Mouse (Mus musculus) heart, embryonic 16.5 days (tissue): ENCODE data around the gene Arih2. TPM values are rescaled to one million over a fixed set of nuclear protein-coding genes. Genes with fewer than 3 reads are reported as not detected.

ENCODE experiments used
- ATAC-seq: fragments of 200-750 bp; cut with Nextera tagmentation; replicated peaks from 2 replicates; pipeline ENCODE4 v1.8.0; 2017; ENCODE audit warnings: moderate number of reproducible peaks; ENCODE audit not compliant: insufficient read depth, low FRiP score; ENCODE audit errors: extremely low read depth
- H3K27ac ChIP-seq: fragments of 300-500 bp; sonication (generic); 2 replicates; pipeline ENCODE4 v1.5.1; 2014; ENCODE audit warnings: mild to moderate bottlenecking, low read length, control low read depth, moderate library complexity
- H3K27me3 ChIP-seq: fragments of 300-500 bp; sonication (generic); 2 replicates; pipeline ENCODE4 v1.6.1; 2014; ENCODE audit warnings: low read length, mixed read lengths; ENCODE audit not compliant: control insufficient read depth, insufficient read depth
- H3K36me3 ChIP-seq: fragments of 300-500 bp; sonication (generic); 2 replicates; pipeline ENCODE4 v1.6.1; 2014; ENCODE audit not compliant: control insufficient read depth, insufficient read depth
- H3K4me1 ChIP-seq: fragments of 300-500 bp; sonication (generic); 2 replicates; pipeline ENCODE4 v1.6.1; 2014; ENCODE audit warnings: low read length, mixed read lengths; ENCODE audit not compliant: control insufficient read depth, insufficient read depth
- H3K4me2 ChIP-seq: fragments of 300-500 bp; sonication (generic); 2 replicates; pipeline ENCODE4 v1.6.1; 2014; ENCODE audit warnings: low read depth, mild to moderate bottlenecking, control low read depth, low read length
- H3K4me3 ChIP-seq: fragments of 300-500 bp; sonication (generic); 2 replicates; pipeline ENCODE4 v1.5.1; 2014; ENCODE audit warnings: mild to moderate bottlenecking, control low read depth, low read length
- H3K9ac ChIP-seq: fragments of 300-500 bp; sonication (generic); 2 replicates; pipeline ENCODE4 v1.6.1; 2014; ENCODE audit warnings: low read length, control low read depth
- H3K9me3 ChIP-seq: fragments of 300-500 bp; sonication (generic); replicated peaks from 2 replicates; pipeline ENCODE4 v1.6.1; 2016; ENCODE audit warnings: low read length; ENCODE audit not compliant: control insufficient read depth
- WGBS: fragments of 180-500 bp; shearing (Covaris S2); extraction: QIAGEN DNeasy Blood & Tissue Kit; methylation state at CpG from one replicate; pipeline ENCODE4 v1.1.7; 2014; 5-methylcytosine and 5-hydroxymethylcytosine counted together
- polyA plus RNA-seq: library from polyadenylated mRNA; unstranded; fragments of >200 nt; fragmentation: Nextera tagmentation; extraction: Ambion mirVana; gene quantifications from 2 replicates; pipeline ENCODE4 v1.2.1, GENCODE M21; 2015

Arih2 gene
- polyA plus RNA-seq, 1 experiment from 2014 or later, result 45.6 TPM

- Histone ChIP-seq H3K4me2 (no peak overlapping the region), H3K36me3 (peaks cover 34% of the 10 kb centered on the region), H3K27ac (no peak overlapping the region), H3K4me1 (peaks cover 19% of the 10 kb centered on the region), H3K9ac (no peak overlapping the region), H3K4me3 (no peak overlapping the region), H3K27me3 (no peaks in the 10 kb centered on the region), H3K9me3 (no peaks in the 10 kb centered on the region)
- no peak for ATAC-seq
- WGBS, result 73% methylated on average over 4 of the region's 4 CpGs
These were observed 47.2 kb downstream of the Arih2 start for GRCm38 (mm10) chr9:108601986-108602385.

- no peaks in the 10 kb centered on the region for H3K27me3 ChIP-seq
- no peaks in the 10 kb centered on the region for H3K9me3 ChIP-seq
- no peak overlapping the region for H3K9ac ChIP-seq
- peaks cover 20% of the 10 kb centered on the region for H3K4me1 ChIP-seq
- no peak overlapping the region for H3K27ac ChIP-seq
- H3K4me2 ChIP-seq, result no peak overlapping the region
- ATAC-seq, result no peak
- WGBS, result 44% methylated on average over 2 of the region's 2 CpGs
- peaks cover 20% of the 10 kb centered on the region for H3K36me3 ChIP-seq
- no peak overlapping the region for H3K4me3 ChIP-seq
These were observed 49.2 kb downstream of the Arih2 start for GRCm38 (mm10) chr9:108600011-108600410.

GRCm38 (mm10) chr9:108599021-108599566 is 50.1 kb downstream of the Arih2 start:
- no peak overlapping the region for H3K4me2 ChIP-seq
- no peak overlapping the region for H3K27ac ChIP-seq
- no peaks in the 10 kb centered on the region for H3K9me3 ChIP-seq
- WGBS, result 73% methylated on average over 4 of the region's 4 CpGs
- ATAC-seq, result no peak
- no peaks in the 10 kb centered on the region for H3K27me3 ChIP-seq
- H3K9ac ChIP-seq, result no peak overlapping the region
- peaks cover 20% of the 10 kb centered on the region for H3K4me1 ChIP-seq
- peaks cover 14% of the 10 kb centered on the region for H3K36me3 ChIP-seq
- H3K4me3 ChIP-seq, result no peak overlapping the region

- Histone ChIP-seq H3K4me3 (peak within 1 kb of the TSS; percentile 88), H3K27ac (peak within 1 kb of the TSS; percentile 79), H3K36me3 (0 out of 2 replicates have a peak, but pooled peaks cover 3% of the 10 kb centered on the region), H3K4me2 (peak within 1 kb of the TSS; percentile 86), H3K9ac (peak within 1 kb of the TSS; percentile 89), H3K9me3 (no peaks in the 10 kb centered on the region), H3K27me3 (no peaks in the 10 kb centered on the region), H3K4me1 (peaks cover 18% of the 10 kb centered on the region)
- ATAC-seq, result peak; percentile 77
- WGBS, result 2% methylated on average over 69 of the region's 69 CpGs
These were observed 52.0 kb downstream of the Arih2 start, which contains the start of gene P4htm for GRCm38 (mm10) chr9:108596998-108597764. P4htm (minus strand) TSS chr9:108597667.

- Histone ChIP-seq H3K27ac (peak overlapping the region; percentile 87), H3K4me1 (peaks cover 14% of the 10 kb centered on the region), H3K27me3 (no peaks in the 10 kb centered on the region), H3K36me3 (peaks cover 3% of the 10 kb centered on the region; the same call in 1 of the 2 replicates), H3K4me3 (no peak overlapping the region), H3K4me2 (peak overlapping the region; percentile 25), H3K9me3 (no peaks in the 10 kb centered on the region), H3K9ac (0 out of 2 replicates have a peak overlapping the region, but pooled peaks have one; percentile 7)
- WGBS, result 31% methylated on average over 3 of the region's 3 CpGs
- no peak for ATAC-seq
These were observed 54.8 kb downstream of the Arih2 start for GRCm38 (mm10) chr9:108594354-108594753.

GRCm38 (mm10) chr9:108591462-108591861 is 57.7 kb downstream of the Arih2 start:
- Histone ChIP-seq H3K27ac (no peak overlapping the region), H3K9ac (no peak overlapping the region), H3K4me3 (no peak overlapping the region), H3K36me3 (peaks cover 3% of the 10 kb centered on the region; the same call in 1 of the 2 replicates), H3K27me3 (no peaks in the 10 kb centered on the region), H3K9me3 (no peaks in the 10 kb centered on the region), H3K4me2 (no peak overlapping the region), H3K4me1 (peaks cover 32% of the 10 kb centered on the region)
- no peak for ATAC-seq
- 76% methylated on average over 4 of the region's 4 CpGs for WGBS

GRCm38 (mm10) chr9:108589229-108589628 is 60.0 kb downstream of the Arih2 start:
- peaks cover 3% of the 10 kb centered on the region; the same call in 1 of the 2 replicates for H3K36me3 ChIP-seq
- H3K4me1 ChIP-seq, result peaks cover 30% of the 10 kb centered on the region
- no peaks in the 10 kb centered on the region for H3K9me3 ChIP-seq
- ATAC-seq, result no peak
- no peak overlapping the region for H3K4me2 ChIP-seq
- H3K27me3 ChIP-seq, result no peaks in the 10 kb centered on the region
- no peak overlapping the region for H3K9ac ChIP-seq
- WGBS, result 66% methylated on average over 5 of the region's 5 CpGs
- no peak overlapping the region for H3K4me3 ChIP-seq
- peak overlapping the region; percentile 94 for H3K27ac ChIP-seq

- Histone ChIP-seq H3K4me2 (peak overlapping the region; percentile 65), H3K9ac (peak overlapping the region; percentile 63), H3K9me3 (no peaks in the 10 kb centered on the region), H3K36me3 (no peaks in the 10 kb centered on the region; the same call in 1 of the 2 replicates), H3K4me3 (peak overlapping the region; percentile 39), H3K27me3 (no peaks in the 10 kb centered on the region), H3K4me1 (peaks cover 36% of the 10 kb centered on the region), H3K27ac (peak overlapping the region; percentile 94)
- ATAC-seq, result peak; percentile 97
- 9% methylated on average over 14 of the region's 14 CpGs for WGBS
These were observed 61.5 kb downstream of the Arih2 start for GRCm38 (mm10) chr9:108587571-108588180.

GRCm38 (mm10) chr9:108579344-108579690 is 69.9 kb downstream of the Arih2 start:
- H3K27ac ChIP-seq, result peak overlapping the region; percentile 90
- H3K9me3 ChIP-seq, result no peaks in the 10 kb centered on the region
- H3K9ac ChIP-seq, result peak overlapping the region; percentile 90
- H3K27me3 ChIP-seq, result no peaks in the 10 kb centered on the region
- H3K36me3 ChIP-seq, result peaks cover 9% of the 10 kb centered on the region; the same call in 1 of the 2 replicates
- peak overlapping the region; percentile 79 for H3K4me2 ChIP-seq
- ATAC-seq, result no peak
- H3K4me3 ChIP-seq, result peak overlapping the region; percentile 89; the same call in 1 of the 2 replicates
- peaks cover 32% of the 10 kb centered on the region for H3K4me1 ChIP-seq
- WGBS, result 55% methylated on average over 5 of the region's 5 CpGs
